Mouse (Mus musculus): ENCODE measurements at regions not wholly inside any gene's neighbourhood (a gene's known extent, or its start where the extent isn't known, plus 50 kb on each side); places are given as distances from the start of the nearest gene placed in this dataset.

DNA sequence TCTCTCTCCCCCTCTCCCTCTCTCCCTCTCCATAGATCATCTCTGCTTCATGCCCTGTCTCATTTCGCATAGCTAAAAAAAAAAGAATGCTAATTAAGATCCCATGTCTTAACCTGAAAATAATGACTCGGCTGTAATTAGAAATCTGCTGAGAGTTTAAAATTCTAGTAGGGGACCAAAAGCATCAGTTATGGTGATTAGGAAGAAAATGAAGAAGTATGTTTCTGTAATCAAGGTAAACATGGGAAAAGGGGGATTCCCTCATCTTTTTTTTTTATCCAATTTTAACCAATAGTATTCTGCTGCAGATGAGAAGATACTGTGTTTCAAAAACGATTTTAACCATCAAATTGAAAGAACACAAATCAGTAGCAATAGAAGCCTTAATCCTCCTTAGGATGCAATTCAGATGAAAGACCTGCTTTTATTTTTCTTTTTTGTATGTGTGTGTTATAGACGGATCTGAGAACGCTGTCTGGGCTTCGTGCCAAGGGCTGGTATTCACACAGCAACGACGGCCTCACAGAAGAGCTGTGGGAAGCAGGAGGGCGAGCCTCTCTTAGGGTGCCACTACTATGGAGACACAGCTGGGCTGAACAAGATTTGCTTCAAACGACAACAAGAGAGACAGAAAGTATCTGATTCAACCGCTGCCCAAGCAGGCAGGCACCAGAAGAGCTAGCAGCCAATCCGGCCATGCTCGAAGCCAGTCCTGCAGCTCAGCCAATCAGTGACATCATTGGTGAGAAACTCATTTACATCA is 223.2 kb downstream of the Usp25 start:
- peak; percentile 49 to 78; a peak in 3 of 4 replicates for ATAC-seq (replicated peaks in 1 of 2; ENCODE audit: insufficient read depth in 1 of 2, low FRiP score in 2 of 2, low TSS enrichment in 1 of 2, low read depth in 1 of 2, poor library complexity in 2 of 2, severe bottlenecking in 2 of 2)

- ATAC-seq (replicated peaks in 1 of 2; ENCODE audit: insufficient read depth in 1 of 2, low FRiP score in 2 of 2, low TSS enrichment in 1 of 2, low read depth in 1 of 2, poor library complexity in 2 of 2, severe bottlenecking in 2 of 2), result no peak
Observed at GRCm38 (mm10) chr16:77236021-77236420, 222.5 kb downstream of the Usp25 start.

DNA sequence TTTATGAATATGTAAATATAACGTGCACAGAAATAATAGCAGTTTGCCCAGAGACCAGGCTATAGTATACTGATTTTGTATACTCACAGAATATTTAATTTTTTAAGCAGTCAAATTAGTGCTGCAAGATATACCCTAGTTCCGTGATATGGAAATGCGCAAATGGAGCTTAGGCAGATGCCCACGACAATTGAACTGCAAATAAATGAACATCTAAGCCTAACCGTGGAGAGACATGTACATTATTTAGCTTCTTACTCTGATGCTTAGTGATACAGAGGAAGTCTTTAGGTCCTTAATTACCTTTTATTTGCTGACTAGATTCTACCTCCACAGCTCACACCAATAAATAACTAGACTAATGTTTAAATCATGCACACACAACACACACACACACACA is 221.9 kb downstream of the Usp25 start:
- ATAC-seq (replicated peaks in 1 of 2; ENCODE audit: insufficient read depth in 1 of 2, low FRiP score in 2 of 2, low TSS enrichment in 1 of 2, low read depth in 1 of 2, poor library complexity in 2 of 2, severe bottlenecking in 2 of 2), result no peak

All from hematopoietic stem cell, adult 5-6 weeks (primary cell).